Mouse (Mus musculus) stomach, embryonic 15.5 days (tissue): ENCODE results near the gene Zdhhc9. TPM values are rescaled to one million over a fixed set of nuclear protein-coding genes. Genes with fewer than 3 reads are reported as not detected.
A peak's percentile ranks its signal among the peaks of the same experiment; 100 is the strongest.

ENCODE experiments used
- ATAC-seq: fragments of 200-750 bp; cut with Nextera tagmentation; 2 replicates; pipeline ENCODE4 v1.8.0; 2017; ENCODE audit warnings: low read depth, moderate number of reproducible peaks, moderate TSS enrichment; ENCODE audit not compliant: insufficient read depth, low FRiP score
- H3K27ac ChIP-seq: fragments of 300-500 bp; sonication (generic); 2 replicates; pipeline ENCODE4 v1.5.1; 2015; ENCODE audit warnings: mild to moderate bottlenecking, inconsistent platforms
- H3K27me3 ChIP-seq: fragments of 300-500 bp; sonication (generic); replicated peaks from 2 replicates; pipeline ENCODE4 v1.6.1; 2015; ENCODE audit warnings: inconsistent platforms
- H3K36me3 ChIP-seq: fragments of 300-500 bp; sonication (generic); 2 replicates; pipeline ENCODE4 v1.6.1; 2015; ENCODE audit warnings: inconsistent platforms
- H3K4me1 ChIP-seq: fragments of 300-500 bp; sonication (generic); 2 replicates; pipeline ENCODE4 v1.6.1; 2015; ENCODE audit warnings: inconsistent platforms
- H3K4me2 ChIP-seq: fragments of 300-500 bp; sonication (generic); 2 replicates; pipeline ENCODE4 v1.6.1; 2015; ENCODE audit warnings: mild to moderate bottlenecking, inconsistent platforms
- H3K4me3 ChIP-seq: fragments of 300-500 bp; sonication (generic); replicated peaks from 2 replicates; pipeline ENCODE4 v1.5.1; 2015; ENCODE audit warnings: inconsistent platforms
- H3K9ac ChIP-seq: fragments of 300-500 bp; sonication (generic); 2 replicates; pipeline ENCODE4 v1.6.1; 2015; ENCODE audit warnings: inconsistent platforms
- H3K9me3 ChIP-seq: fragments of 300-500 bp; sonication (generic); 2 replicates; pipeline ENCODE4 v1.6.1; 2016; ENCODE audit warnings: inconsistent platforms
- WGBS: fragments of 180-500 bp; shearing (Covaris S2); methylation state at CpG from one replicate; pipeline ENCODE4 v1.1.7; 2015; 5-methylcytosine and 5-hydroxymethylcytosine counted together
- polyA plus RNA-seq: library from polyadenylated mRNA; unstranded; fragments of >200 nt; fragmentation: Nextera tagmentation; extraction: Ambion mirVana; gene quantifications from 2 replicates; pipeline ENCODE4 v1.2.1, GENCODE M21; 2015

Gene Zdhhc9
- polyA plus RNA-seq, 1 experiment from 2014 or later = 7.6 TPM

DNA sequence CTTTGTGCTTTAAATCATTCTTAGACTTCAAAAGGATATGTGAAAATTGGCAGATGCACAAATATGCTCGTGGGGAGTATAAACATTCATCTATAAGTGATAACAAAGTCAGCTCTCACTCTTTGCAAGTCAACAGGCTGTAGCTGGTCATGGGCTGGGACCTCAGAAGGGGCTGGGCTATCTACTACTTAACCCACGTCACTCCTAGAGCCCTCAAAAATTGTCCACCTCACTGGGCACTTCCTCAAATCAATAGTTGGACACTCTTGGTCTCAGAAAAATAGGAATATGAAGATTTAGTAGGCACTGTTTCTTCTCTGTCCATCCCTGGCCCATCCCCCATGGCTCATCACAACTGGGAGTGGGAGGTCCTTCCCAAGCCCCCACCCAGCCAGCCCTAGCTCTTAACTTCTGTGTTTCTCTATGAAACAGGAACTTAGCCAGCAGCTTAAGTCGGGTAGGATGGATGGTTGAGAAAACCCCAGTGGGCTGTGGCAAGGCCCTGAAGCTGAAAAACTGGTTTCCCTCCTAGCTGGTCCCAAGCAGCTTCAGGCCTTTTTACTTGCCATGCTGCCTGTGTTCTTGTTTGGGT is 68.3 kb downstream of the Zdhhc9 start:
- Histone ChIP-seq H3K27ac (peak overlapping the region; percentile 31; the same call in 1 of the 2 replicates), H3K27me3 (no peaks in the 10 kb centered on the region)
- 37% methylated on average over 3 of the region's 3 CpGs for WGBS

DNA sequence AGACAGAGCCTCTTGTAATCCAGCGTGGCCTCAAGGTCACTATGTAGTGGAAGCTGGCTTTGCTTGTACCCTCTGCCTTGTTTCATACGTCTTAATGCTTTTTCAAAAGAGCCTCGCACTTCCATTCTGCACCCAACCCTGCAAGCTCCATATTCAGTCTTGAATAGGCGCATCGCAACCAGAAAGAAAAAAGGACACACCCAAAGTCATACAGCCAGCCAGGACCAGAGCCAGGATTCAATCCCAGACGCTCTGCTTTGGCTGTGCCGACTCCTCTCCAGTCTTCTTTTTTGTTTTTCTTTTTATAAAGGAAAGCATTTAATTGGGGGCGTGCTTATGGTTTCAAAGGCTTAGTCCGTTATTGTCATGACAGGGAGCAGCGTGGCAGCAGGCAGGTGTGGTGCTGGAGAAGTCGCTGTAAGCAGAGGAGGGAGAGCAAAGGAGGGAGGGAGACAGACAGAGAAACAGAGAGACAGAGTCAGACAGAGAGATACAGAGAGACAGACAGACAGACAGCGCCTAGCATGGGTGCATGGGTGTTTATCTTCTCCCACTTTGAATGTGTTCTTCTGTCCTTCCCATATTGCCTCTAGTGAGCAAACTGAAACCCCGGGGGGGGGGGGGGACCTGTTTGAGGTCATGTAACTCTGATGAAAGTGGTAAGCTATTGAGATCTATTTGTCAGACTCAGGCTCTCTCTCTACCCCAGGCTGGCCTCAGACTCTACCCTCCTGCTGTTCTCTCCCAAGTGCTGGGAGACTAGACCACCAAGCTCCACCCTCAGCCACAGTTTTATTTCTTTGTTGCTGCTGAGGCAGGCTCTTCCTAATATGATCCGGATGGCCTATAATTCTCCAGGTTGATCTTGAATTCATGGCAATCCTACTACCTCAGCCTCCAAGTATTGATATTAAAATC is 69.1 kb downstream of the Zdhhc9 start:
- no peak overlapping the region for H3K4me2 ChIP-seq
- H3K27ac ChIP-seq = peak overlapping the region; percentile 31; the same call in 1 of the 2 replicates
- no peak overlapping the region for H3K4me3 ChIP-seq
- H3K4me1 ChIP-seq = no peaks in the 10 kb centered on the region
- no peaks in the 10 kb centered on the region for H3K36me3 ChIP-seq
- no peak for ATAC-seq
- H3K27me3 ChIP-seq = no peaks in the 10 kb centered on the region
- H3K9ac ChIP-seq = no peak overlapping the region
- H3K9me3 ChIP-seq = no peaks in the 10 kb centered on the region
- WGBS = 55% methylated on average over 14 of the region's 14 CpGs

More for the DNA sequence above, 68.3 kb downstream of the Zdhhc9 start:
- H3K4me2 ChIP-seq = no peak overlapping the region
- H3K4me1 ChIP-seq = no peaks in the 10 kb centered on the region
- H3K4me3 ChIP-seq = no peak overlapping the region
- no peak overlapping the region for H3K9ac ChIP-seq
- no peaks in the 10 kb centered on the region for H3K36me3 ChIP-seq
- no peak for ATAC-seq
- no peaks in the 10 kb centered on the region for H3K9me3 ChIP-seq

DNA sequence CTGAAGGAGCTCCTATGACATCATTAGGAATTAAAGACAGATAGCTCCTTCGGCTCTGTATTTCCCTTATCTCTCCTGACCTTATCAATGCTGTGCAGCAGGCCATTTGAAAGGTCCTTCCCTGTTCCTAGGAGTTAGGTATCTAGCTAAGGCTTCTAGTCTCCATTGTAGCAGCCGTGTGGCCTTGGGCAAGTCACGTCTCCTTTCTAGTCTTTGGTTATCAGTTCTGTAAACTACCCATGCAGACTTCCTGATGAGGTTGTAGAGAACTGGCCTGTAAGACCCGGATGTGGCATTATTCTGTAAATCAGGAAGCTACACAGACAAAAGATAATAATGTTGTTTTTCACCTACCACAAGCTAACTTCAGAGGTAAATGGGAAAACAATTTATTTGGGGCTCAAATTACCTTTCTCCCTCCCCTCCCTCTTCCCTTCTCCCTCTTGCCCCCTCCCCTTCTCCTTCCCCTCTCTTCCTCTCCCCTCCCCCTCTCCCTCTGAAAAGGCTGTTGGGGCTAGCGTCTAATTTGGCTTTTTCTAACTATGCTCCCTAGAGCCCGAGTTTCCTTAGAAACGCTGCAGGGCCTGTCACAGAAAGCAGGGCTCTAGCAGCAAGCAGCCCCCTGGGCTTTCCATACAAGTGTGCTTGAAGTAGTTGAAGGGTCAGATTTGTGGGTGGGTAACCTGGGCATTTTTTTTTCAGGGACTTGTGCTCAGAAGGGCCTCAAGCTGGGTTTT is 70.0 kb downstream of the Zdhhc9 start:
- WGBS = 53% methylated on average over 7 of the region's 7 CpGs
- H3K36me3 ChIP-seq = no peaks in the 10 kb centered on the region
- no peak for ATAC-seq
- no peak overlapping the region for H3K4me3 ChIP-seq
- no peaks in the 10 kb centered on the region for H3K4me1 ChIP-seq
- no peak overlapping the region for H3K4me2 ChIP-seq
- no peak overlapping the region for H3K9ac ChIP-seq
- no peaks in the 10 kb centered on the region for H3K27me3 ChIP-seq
- no peaks in the 10 kb centered on the region for H3K9me3 ChIP-seq
- 0 out of 2 replicates have a peak overlapping the region, but pooled peaks have one; percentile 40 for H3K27ac ChIP-seq

DNA sequence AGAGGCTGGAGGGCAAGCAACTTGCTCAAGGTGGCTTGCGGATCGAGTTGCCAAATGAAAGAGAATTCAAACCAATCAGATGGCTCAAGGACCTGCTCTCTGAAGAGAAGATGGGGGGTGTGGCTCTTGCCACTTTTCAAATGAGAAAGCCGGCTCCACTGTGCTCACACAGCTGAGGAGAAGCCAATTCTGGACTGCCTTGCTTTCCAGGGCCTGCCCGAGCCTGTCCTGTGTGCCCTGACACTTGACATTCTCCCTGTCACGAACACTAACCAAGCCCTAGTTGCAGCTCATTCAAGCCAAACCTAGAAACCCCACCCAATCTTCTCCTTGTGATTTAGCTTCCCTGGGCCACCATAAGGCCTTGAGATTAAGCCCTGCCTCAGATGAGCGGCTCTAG is 70.7 kb downstream of the Zdhhc9 start:
- Histone ChIP-seq H3K4me2 (no peak overlapping the region), H3K9me3 (no peaks in the 10 kb centered on the region), H3K36me3 (no peaks in the 10 kb centered on the region), H3K9ac (no peak overlapping the region), H3K27me3 (no peaks in the 10 kb centered on the region), H3K27ac (0 out of 2 replicates have a peak overlapping the region, but pooled peaks have one; percentile 40), H3K4me3 (no peak overlapping the region), H3K4me1 (no peaks in the 10 kb centered on the region)
- no peak for ATAC-seq
- WGBS = 54% methylated on average over 6 of the region's 6 CpGs

DNA sequence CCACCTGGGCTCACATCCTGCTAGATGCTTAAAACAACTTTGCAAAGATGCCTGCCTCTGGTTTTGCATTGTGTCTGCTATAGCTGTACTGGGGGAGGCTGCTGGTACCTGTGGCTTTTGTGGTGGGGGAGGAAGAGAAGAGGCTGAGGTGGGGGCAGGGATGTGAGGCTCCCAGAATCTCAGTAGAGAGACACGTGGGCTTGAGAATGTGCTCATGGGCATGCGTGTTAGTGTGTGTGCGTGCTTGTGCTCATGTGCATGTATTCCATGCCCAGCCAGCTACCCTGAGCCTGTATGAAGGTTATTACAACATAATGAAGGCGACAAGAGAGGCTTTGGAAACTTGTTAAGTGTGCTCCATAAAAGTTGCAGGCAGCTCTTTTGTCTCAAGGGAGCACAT is 71.7 kb downstream of the Zdhhc9 start:
- Histone ChIP-seq H3K4me2 (no peak overlapping the region), H3K27ac (no peak overlapping the region), H3K4me1 (no peaks in the 10 kb centered on the region), H3K9me3 (no peaks in the 10 kb centered on the region), H3K9ac (no peak overlapping the region), H3K4me3 (no peak overlapping the region), H3K36me3 (no peaks in the 10 kb centered on the region), H3K27me3 (no peaks in the 10 kb centered on the region)
- WGBS = 81% methylated on average over 4 of the region's 4 CpGs
- no peak for ATAC-seq

DNA sequence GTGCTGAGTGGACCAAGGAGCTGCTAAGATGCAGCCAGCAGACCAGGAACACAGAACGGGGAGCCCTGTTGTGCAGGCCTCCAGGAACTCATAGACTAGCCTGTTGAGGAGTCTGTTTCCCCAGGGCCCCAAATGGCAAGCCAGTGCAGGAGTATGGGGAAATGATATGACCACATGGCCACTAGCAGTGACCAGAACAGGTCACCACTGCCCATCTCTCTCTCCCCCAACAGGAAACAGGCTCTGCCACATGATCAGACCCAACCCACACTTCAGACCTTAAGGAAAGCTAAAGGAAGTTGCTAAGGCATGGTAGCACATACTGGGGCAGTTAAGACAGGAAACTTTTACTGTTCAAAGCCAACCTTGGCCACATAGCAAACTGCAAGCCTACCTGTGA is 79.5 kb downstream of the Zdhhc9 start:
- H3K27me3 ChIP-seq = no peaks in the 10 kb centered on the region
- no peak overlapping the region for H3K4me2 ChIP-seq
- no peak overlapping the region for H3K4me3 ChIP-seq
- H3K27ac ChIP-seq = no peak overlapping the region
- no peaks in the 10 kb centered on the region for H3K36me3 ChIP-seq
- H3K9ac ChIP-seq = no peak overlapping the region
- 89% methylated on average over 1 of the region's 1 CpGs for WGBS
- ATAC-seq = no peak
- no peaks in the 10 kb centered on the region for H3K9me3 ChIP-seq
- H3K4me1 ChIP-seq = no peaks in the 10 kb centered on the region

DNA sequence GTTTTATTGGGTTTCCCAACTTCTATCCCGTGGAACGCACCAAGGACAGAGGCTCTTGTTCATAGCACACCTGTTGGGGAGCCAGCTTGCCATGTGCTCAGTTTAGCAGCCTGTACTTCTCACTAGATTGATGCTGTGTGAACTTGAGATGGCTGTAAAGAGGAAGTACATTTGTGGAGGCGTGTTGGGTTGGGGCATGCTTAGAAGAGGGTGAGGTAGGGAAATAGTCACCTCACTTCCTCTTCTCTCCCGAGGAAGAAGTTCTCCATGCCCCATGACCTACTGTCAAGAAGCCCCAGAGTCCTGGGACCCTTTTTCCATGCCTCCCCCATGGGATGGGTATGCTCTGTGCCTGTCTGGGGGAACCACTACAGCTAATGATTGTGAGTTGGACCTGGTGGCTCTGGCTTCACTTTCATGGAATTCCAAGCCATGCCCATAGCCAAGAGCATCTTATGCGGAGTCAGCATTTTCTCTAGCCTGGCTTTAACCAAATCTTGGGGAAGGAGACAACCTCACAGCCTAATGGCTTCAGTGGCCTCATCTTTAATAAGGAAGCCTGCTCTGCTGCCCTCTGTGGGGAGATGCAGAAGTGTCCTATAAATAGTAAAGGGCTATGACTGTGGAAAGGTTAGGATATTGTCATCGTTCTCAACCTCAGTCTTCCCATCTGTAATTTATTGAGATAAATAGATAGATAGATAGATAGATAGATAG is 81.0 kb downstream of the Zdhhc9 start:
- no peaks in the 10 kb centered on the region for H3K36me3 ChIP-seq
- H3K4me2 ChIP-seq = no peak overlapping the region
- no peaks in the 10 kb centered on the region for H3K4me1 ChIP-seq
- H3K9me3 ChIP-seq = no peaks in the 10 kb centered on the region
- no peak overlapping the region for H3K4me3 ChIP-seq
- WGBS = 73% methylated on average over 6 of the region's 6 CpGs
- H3K9ac ChIP-seq = no peak overlapping the region
- no peak for ATAC-seq
- H3K27ac ChIP-seq = no peak overlapping the region
- H3K27me3 ChIP-seq = no peaks in the 10 kb centered on the region

DNA sequence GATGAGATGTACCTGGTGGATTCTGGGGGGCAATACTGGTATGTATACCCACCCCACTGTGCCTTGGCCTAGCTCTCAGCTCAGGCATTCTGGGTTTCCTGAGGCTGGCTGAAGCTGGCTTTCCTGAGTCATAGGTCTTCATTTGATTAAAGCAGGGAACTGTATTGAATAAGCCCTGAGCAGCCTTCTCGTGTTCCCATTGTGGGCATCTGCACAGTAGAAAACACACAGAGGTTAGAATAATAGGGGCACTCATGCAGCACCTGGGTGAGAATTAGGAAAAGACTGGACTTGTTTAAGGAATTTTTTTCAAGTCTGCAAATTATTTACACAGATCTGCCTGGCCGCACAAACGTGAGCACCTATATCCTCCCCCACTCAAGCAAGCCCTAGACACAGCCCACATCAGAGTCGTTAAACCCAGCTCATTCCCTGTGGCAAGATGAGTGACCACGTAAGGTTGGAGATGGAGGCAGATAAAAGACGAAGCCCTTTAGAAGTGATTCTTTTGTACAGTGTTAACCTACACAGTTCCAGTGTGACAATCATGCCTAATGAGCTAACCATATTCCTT is 81.7 kb downstream of the Zdhhc9 start:
- no peaks in the 10 kb centered on the region for H3K4me1 ChIP-seq
- no peaks in the 10 kb centered on the region for H3K9me3 ChIP-seq
- no peak overlapping the region for H3K4me3 ChIP-seq
- no peak overlapping the region for H3K9ac ChIP-seq
- H3K36me3 ChIP-seq = no peaks in the 10 kb centered on the region
- 69% methylated on average over 6 of the region's 6 CpGs for WGBS
- no peak overlapping the region for H3K27ac ChIP-seq
- H3K4me2 ChIP-seq = no peak overlapping the region
- H3K27me3 ChIP-seq = no peaks in the 10 kb centered on the region
- ATAC-seq = no peak

DNA sequence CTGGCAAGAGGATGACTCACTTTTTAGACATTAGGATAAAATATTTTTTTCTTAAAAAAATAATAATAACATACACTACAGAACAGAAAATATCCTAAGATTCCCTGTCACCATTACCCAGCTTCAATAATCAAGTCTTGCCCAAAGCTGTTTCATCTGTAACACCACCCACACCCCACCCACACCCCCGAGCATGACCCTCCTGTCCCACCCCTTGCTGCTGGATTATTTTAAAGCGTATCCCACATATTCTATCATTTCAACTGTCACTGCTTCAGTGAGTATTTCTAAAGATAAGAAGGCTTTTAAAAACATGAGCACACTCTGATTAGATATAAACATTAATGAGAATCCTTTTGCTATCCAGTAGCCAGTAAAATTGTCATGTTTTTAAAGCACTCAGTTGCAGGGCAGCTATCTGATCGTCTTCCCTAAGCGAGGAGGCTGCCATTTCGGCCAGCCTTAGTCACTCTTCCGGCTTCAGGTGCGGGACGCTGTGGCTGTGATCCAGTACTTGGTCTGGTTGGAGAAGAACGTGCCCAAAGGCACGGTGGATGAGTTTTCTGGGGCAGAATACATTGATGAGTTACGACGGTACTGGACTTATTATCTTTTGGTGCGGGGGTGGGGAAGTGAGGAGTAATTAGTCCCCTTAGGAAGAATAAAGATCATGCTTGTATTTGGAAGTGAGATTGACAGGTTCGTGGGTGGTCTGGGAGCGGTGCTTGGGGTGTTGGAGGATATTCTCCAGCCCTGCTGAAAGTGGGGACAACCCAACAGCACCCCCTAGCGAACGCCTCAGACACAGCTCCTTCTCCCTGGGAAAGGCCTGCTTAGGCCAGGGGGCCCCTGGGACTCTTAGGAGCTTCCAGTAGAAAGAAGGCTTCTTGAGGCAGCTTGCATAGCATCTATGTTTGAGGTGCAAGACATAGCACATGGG is 84.3 kb downstream of the Zdhhc9 start:
- Histone ChIP-seq H3K27ac (no peak overlapping the region), H3K9ac (no peak overlapping the region), H3K36me3 (no peaks in the 10 kb centered on the region), H3K4me3 (no peak overlapping the region), H3K4me2 (peak overlapping the region; percentile 30; the same call in 1 of the 2 replicates), H3K4me1 (no peaks in the 10 kb centered on the region), H3K27me3 (no peaks in the 10 kb centered on the region), H3K9me3 (no peaks in the 10 kb centered on the region)
- 28% methylated on average over 17 of the region's 17 CpGs for WGBS
- ATAC-seq = no peak
